Mouse (Mus musculus): ENCODE results near the gene Thumpd2.

- TF ChIP-seq CTCF (IDR thresholded peaks at IDR 0.05): no peak
- TF ChIP-seq POLR2A (IDR thresholded peaks at IDR 0.05; ENCODE audit: insufficient read depth, low read depth, low read length): no peak
- no peak for TF ChIP-seq EP300 (IDR thresholded peaks at IDR 0.05; ENCODE audit: insufficient read depth, low read depth, low read length)
Observed at GRCm38 (mm10) chr17:81056796-81057381, 8.0 kb downstream of the Thumpd2 start.
